Mouse (Mus musculus) kidney, postnatal 0 days (tissue): ENCODE measurements around the gene Cdx4. TPM values are rescaled to one million over a fixed set of nuclear protein-coding genes. Genes with fewer than 3 reads are reported as not detected.

ENCODE experiments used
- ATAC-seq: fragments of 200-750 bp; cut with Nextera tagmentation; replicated peaks from 2 replicates; pipeline ENCODE4 v1.8.0; 2017; ENCODE audit warnings: low read depth, moderate number of reproducible peaks, moderate TSS enrichment, moderate library complexity; ENCODE audit not compliant: low FRiP score
- DNase-seq: peaks from one replicate; pipeline ENCODE4 v3.0.0-alpha.2; 2016; ENCODE audit warnings: low spot score
- H3K27ac ChIP-seq: fragments of 300-500 bp; sonication (generic); 2 replicates; pipeline ENCODE4 v1.5.1; 2014; ENCODE audit warnings: mild to moderate bottlenecking
- H3K27me3 ChIP-seq: fragments of 300-500 bp; sonication (generic); 2 replicates; pipeline ENCODE4 v1.6.1; 2014; ENCODE audit warnings: low read length, mixed read lengths; ENCODE audit not compliant: insufficient read depth
- H3K36me3 ChIP-seq: fragments of 300-500 bp; sonication (generic); 2 replicates; pipeline ENCODE4 v1.6.1; 2014; ENCODE audit warnings: low read length, mixed read lengths; ENCODE audit not compliant: insufficient read depth
- H3K4me1 ChIP-seq: fragments of 300-500 bp; sonication (generic); replicated peaks from 2 replicates; pipeline ENCODE4 v1.6.1; 2014; ENCODE audit warnings: antibody characterized with exemption, low read length, mixed read lengths; ENCODE audit not compliant: insufficient read depth
- H3K4me2 ChIP-seq: fragments of 300-500 bp; sonication (generic); 2 replicates; pipeline ENCODE4 v1.6.1; 2014; ENCODE audit warnings: mild to moderate bottlenecking, low read length, moderate library complexity, mixed read lengths
- H3K4me3 ChIP-seq: fragments of 300-500 bp; sonication (generic); replicated peaks from 2 replicates; pipeline ENCODE4 v1.5.1; 2014; ENCODE audit warnings: low read depth, low read length
- H3K9ac ChIP-seq: fragments of 300-500 bp; sonication (generic); 2 replicates; pipeline ENCODE4 v1.6.1; 2014; ENCODE audit warnings: low read depth, low read length
- H3K9me3 ChIP-seq: fragments of 300-500 bp; sonication (generic); replicated peaks from 2 replicates; pipeline ENCODE4 v1.6.1; 2016; ENCODE audit warnings: low read length, inconsistent platforms, mixed read lengths
- CTCF ChIP-seq: IDR thresholded peaks from 2 replicates; pipeline ENCODE4 v1.5.1; 2016; ENCODE audit warnings: antibody characterized with exemption, low read depth, mild to moderate bottlenecking, moderate library complexity
- WGBS: fragments of 180-500 bp; shearing (Covaris S2); extraction: QIAGEN DNeasy Blood & Tissue Kit; methylation state at CpG from one replicate; pipeline ENCODE4 v1.1.7; 2014; 5-methylcytosine and 5-hydroxymethylcytosine counted together
- polyA plus RNA-seq: library from polyadenylated mRNA; unstranded; fragments of >200 nt; fragmentation: Nextera tagmentation; extraction: Ambion mirVana; gene quantifications from 2 replicates; pipeline ENCODE4 v1.2.1, GENCODE M21; 2015

The Cdx4 gene
- not detected in 2 replicates for polyA plus RNA-seq

DNA sequence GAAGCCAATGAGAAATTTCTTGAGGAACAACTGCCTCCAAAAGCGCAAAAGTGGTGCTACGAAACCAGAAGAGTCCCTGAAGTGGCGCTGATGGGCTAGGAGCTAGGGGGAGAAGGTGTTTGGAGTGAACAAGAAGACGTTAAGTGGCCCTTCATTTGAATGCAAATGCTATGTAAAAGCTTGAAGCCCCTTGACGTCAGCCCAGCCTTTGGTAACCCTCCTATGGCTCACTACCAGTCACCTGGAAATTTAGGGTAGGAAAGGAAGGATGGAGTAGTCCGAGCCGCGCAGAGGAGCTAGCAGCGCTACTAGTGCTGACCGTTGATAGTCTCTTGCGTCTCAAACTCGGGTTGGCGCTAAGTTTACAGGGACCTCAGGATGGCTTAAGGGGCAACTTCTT lies at the start of gene Cdx4:
TSS of gene Cdx4 (plus strand) at position 253 of the 400 bp plus-strand sequence.
- ATAC-seq (no peak), DNase-seq (no peak)
- H3K36me3 ChIP-seq: no peaks in the 10 kb centered on the region
- no peak within 1 kb of the TSS for H3K27ac ChIP-seq
- H3K9ac ChIP-seq: no peak within 1 kb of the TSS
- H3K4me3 ChIP-seq: 0 out of 2 replicates have a peak within 1 kb of the TSS, but pooled peaks have one; percentile 2
- peaks cover 21% of the 10 kb centered on the region for H3K27me3 ChIP-seq
- no peak for TF ChIP-seq CTCF
- 21% methylated on average over 13 of the region's 13 CpGs for WGBS
- no peaks in the 10 kb centered on the region for H3K9me3 ChIP-seq
- peak within 1 kb of the TSS; percentile 32 for H3K4me2 ChIP-seq
- H3K4me1 ChIP-seq: no peaks in the 10 kb centered on the region

DNA sequence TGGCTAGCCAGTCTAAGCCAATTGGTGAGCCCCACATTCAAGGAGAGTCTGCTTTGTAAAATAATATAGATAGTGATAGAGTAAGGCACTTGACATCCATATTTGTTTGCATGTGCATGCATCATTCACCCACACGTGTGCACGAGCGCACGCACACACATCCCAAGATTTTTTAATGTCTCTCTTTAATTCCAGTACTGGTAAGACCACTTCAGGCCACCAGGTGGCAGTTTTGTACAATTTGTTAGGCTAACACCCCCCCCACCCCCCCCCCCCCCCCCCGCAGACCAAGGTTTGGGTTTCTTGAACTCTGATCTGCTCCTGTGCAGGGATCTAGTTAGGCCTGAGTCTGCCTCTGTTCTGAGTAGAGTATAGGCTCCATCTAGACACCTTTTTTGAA lies 46.9 kb upstream of the Cdx4 start:
- Histone ChIP-seq H3K9ac (no peak overlapping the region), H3K27ac (no peak overlapping the region), H3K36me3 (no peaks in the 10 kb centered on the region), H3K9me3 (no peaks in the 10 kb centered on the region), H3K27me3 (no peaks in the 10 kb centered on the region), H3K4me2 (no peak overlapping the region), H3K4me3 (no peak overlapping the region), H3K4me1 (no peaks in the 10 kb centered on the region)
- peak; percentile 34; the same call in 1 of the 2 replicates for TF ChIP-seq CTCF
- 81% methylated on average over 4 of the region's 5 CpGs for WGBS
- ATAC-seq: no peak
- peak; percentile 23 for DNase-seq

DNA sequence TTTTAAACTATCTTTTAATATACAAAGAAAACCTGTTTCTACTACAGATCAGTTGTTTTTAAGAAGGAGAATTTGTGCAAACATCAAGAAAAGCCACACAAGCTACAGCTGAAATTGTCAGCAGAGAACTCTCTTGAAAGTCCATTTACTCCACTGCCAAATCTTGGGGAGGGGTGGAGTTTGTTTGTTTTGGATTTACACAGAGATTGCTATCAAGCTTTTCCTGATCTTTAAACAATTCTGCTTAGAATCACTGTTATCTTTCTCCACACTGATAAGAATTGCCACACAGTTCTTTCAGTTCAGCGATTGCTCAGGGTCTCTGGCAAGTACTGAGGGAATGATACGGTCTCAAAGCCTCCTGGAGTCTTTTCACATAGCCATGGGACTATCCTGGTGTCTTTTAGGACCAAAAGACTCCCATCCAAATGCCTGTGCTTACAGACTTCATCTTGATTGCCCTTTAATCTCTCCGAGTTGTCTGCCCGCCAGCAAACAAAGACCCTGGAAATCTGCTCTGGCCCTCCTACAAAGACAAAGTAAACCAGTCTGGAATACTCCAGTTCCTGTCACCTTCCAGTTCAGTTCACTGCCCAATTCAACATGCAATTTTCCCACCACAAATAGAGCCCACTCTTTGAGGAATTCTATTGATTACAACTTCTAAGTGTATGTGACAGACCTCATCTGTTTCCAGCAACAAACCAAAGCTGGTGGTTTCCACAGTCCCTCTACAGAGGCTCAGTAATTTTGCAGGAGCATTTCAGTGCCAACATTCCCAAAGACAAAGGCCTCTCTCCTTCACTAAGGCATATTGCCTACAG lies 34.1 kb upstream of the Cdx4 start:
- Histone ChIP-seq H3K4me2 (no peak overlapping the region), H3K4me1 (no peaks in the 10 kb centered on the region), H3K9me3 (no peaks in the 10 kb centered on the region), H3K27ac (no peak overlapping the region), H3K4me3 (no peak overlapping the region), H3K27me3 (no peaks in the 10 kb centered on the region), H3K36me3 (no peaks in the 10 kb centered on the region), H3K9ac (no peak overlapping the region)
- TF ChIP-seq CTCF: no peak
- DNase-seq: no peak
- no peak for ATAC-seq
- 54% methylated on average over 4 of the region's 4 CpGs for WGBS

DNA sequence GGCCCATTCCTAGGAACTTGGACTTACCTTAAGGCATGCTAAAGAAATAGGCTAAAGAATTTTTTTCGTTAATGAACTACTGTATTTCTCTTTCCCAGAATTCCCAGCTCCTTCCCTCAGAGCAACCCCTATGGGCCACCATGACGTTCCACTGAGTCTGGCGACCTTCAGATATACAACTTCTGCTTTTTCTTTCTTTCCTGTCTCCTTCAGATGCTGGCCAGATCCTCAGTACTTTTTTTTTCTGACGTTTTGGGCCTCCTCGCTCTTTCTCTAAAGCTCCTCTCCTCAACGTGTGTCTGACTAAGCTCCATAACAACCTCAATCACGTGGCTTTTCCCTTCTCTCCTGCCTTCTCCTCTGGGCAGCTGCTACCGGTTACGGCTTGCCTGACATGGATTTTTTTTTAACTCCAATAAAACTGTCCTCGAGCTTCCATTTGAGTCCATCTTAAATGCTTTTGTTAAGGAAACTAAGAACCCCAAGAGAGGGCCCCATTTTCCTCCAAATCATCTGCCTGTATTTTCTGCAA lies 33.3 kb upstream of the Cdx4 start:
- H3K27ac ChIP-seq: no peak overlapping the region
- H3K9ac ChIP-seq: no peak overlapping the region
- no peaks in the 10 kb centered on the region for H3K36me3 ChIP-seq
- 21% methylated on average over 10 of the region's 10 CpGs for WGBS
- no peaks in the 10 kb centered on the region for H3K27me3 ChIP-seq
- TF ChIP-seq CTCF: no peak
- ATAC-seq (no peak), DNase-seq (peak; percentile 30)
- no peaks in the 10 kb centered on the region for H3K4me1 ChIP-seq
- H3K9me3 ChIP-seq: no peaks in the 10 kb centered on the region
- no peak overlapping the region for H3K4me2 ChIP-seq
- H3K4me3 ChIP-seq: no peak overlapping the region

DNA sequence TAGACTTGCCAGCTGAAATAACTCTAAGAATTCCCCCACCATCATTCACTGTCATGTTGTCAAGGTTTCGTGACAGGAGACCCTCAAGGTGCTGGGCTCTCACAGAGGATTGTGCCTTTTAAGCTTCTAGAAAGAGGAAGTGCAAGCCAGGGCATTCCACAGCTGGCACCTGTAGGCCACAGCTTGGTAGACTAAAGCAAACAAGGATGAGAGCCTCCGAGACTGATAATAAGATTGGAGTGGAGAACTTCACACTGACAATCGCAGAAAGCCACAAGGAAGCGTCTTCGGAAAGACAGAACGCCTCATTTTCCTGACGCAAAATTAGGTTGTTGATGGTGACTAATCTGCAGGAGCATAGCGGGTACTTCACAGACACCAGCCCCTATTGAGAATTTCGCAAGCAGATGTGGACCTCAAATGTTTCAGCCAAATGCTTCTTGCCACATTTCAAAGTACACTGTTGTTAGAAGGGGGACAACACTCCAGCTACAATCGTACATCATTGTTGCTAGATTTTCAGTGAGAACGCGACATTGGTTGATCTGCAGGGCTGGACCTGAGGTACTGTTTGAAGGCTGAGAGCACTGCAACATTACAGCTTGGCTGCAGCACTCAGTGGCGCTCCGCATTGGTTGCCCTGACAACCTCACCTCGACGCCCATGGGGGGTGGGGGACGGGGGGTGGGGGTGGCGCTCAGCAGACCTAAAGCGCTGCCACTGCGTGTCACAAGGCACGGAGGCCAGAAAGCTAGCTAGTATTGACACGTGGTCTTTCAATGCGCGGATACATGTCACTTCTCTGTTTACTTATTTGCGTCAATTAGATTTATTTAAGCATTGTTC lies 32.5 kb upstream of the Cdx4 start:
- Histone ChIP-seq H3K27ac (no peak overlapping the region), H3K4me1 (no peaks in the 10 kb centered on the region), H3K9me3 (no peaks in the 10 kb centered on the region), H3K27me3 (no peaks in the 10 kb centered on the region), H3K4me2 (peak overlapping the region; percentile 47), H3K9ac (no peak overlapping the region), H3K4me3 (no peak overlapping the region), H3K36me3 (no peaks in the 10 kb centered on the region)
- 32% methylated on average over 25 of the region's 25 CpGs for WGBS
- TF ChIP-seq CTCF: no peak
- DNase-seq (peak; percentile 9), ATAC-seq (no peak)

DNA sequence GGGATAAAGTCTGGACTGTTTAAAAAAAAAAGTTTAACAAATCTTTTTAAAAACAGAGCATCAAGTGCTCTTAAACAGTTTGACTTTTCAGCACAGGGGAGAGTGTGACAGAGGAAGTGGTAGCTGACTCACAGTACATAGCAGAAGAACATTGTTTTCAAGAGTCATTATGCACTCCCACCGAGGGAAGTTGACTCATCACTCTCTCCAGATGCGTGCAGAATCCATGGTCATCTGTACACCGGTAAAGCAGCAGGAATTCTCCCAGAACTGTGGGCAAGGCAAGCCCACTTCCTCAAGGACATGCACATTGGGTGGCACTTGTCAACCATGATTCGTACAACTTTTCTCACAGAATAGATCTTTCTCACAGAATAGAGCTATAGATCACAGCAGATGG lies 22.3 kb upstream of the Cdx4 start:
- Histone ChIP-seq H3K4me3 (no peak overlapping the region), H3K27me3 (no peaks in the 10 kb centered on the region), H3K4me1 (no peaks in the 10 kb centered on the region), H3K9ac (no peak overlapping the region), H3K36me3 (no peaks in the 10 kb centered on the region), H3K4me2 (no peak overlapping the region), H3K9me3 (no peaks in the 10 kb centered on the region), H3K27ac (no peak overlapping the region)
- ATAC-seq: no peak
- 67% methylated on average over 4 of the region's 4 CpGs for WGBS
- no peak for DNase-seq
- no peak for TF ChIP-seq CTCF
